Mouse (Mus musculus) testis, adult 2 months (tissue): Measurements from ENCODE around the gene Dram2.

Experiments
- CTCF ChIP-seq: fragments of 200-500 bp; IDR thresholded peaks from 2 replicates; pipeline ENCODE4 v1.5.1; 2012; ENCODE audit warnings: low read depth, mild to moderate bottlenecking, inconsistent platforms, low read length, moderate library complexity; ENCODE audit not compliant: control insufficient read depth, insufficient read depth, insufficient replicate concordance
- POLR2A ChIP-seq: fragments of 200-500 bp; IDR thresholded peaks from 2 replicates; pipeline ENCODE4 v1.6.1; 2012; ENCODE audit warnings: low read depth, mild to moderate bottlenecking, inconsistent platforms, low read length, moderate library complexity; ENCODE audit not compliant: control insufficient read depth

- TF ChIP-seq CTCF (no peak), POLR2A (no peak)
Measured at GRCm38 (mm10) chr3:106555743-106556250, 8.2 kb downstream of the Dram2 start.
